Mouse (Mus musculus): Measurements from ENCODE around the gene Amd1. TPM values are rescaled to one million over a fixed set of nuclear protein-coding genes. Genes with fewer than 3 reads are reported as not detected.

Gene Amd1
- polyA plus RNA-seq, 1 experiment = 50.5 TPM

- TF ChIP-seq CTCF (IDR thresholded peaks at IDR 0.05; ENCODE audit: borderline replicate concordance, extremely low read depth, insufficient read depth, insufficient read length) = no peak
- no peak for DNase-seq (ENCODE audit: low read depth)
These were observed 38.3 kb downstream of the Amd1 start for GRCm38 (mm10) chr10:40263691-40264090.

GRCm38 (mm10) chr10:40262200-40262599, 39.8 kb downstream of the Amd1 start:
- no peak for DNase-seq (ENCODE audit: low read depth)
- no peak for TF ChIP-seq POLR2A (IDR thresholded peaks at IDR 0.05; ENCODE audit: borderline replicate concordance, extremely low read depth, insufficient read depth, insufficient read length, poor library complexity, severe bottlenecking)

GRCm38 (mm10) chr10:40260305-40260704, 41.7 kb downstream of the Amd1 start:
- no peak for DNase-seq (ENCODE audit: low read depth)
- TF ChIP-seq CTCF (IDR thresholded peaks at IDR 0.05; ENCODE audit: borderline replicate concordance, extremely low read depth, insufficient read depth, insufficient read length) (no peak), POLR2A (IDR thresholded peaks at IDR 0.05; ENCODE audit: borderline replicate concordance, extremely low read depth, insufficient read depth, insufficient read length, poor library complexity, severe bottlenecking) (no peak)

DNA sequence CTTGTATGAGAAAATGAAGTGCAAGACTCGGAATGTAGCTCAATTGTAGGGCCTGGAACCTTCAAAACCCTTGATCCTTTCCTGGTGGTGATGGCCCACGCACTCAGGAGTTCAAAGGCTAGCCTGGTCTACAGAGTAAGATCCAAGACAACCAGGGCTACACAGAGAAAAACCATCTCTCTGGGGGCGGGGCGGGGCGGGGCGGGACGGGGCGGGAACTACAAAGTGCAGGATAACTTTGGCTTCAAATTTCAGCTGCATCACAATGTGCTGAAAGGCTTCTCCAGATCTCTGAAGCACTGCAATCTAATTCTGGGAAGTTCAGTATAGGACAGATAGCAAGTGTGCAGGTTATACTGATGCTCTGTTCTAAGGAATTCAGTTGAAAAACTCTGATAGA, 42.4 kb downstream of the Amd1 start:
- no peak for DNase-seq (ENCODE audit: low read depth)

GRCm38 (mm10) chr10:40258976-40259375, 43.0 kb downstream of the Amd1 start:
- peak; percentile 83 for DNase-seq (ENCODE audit: low read depth)
- TF ChIP-seq CTCF (IDR thresholded peaks at IDR 0.05; ENCODE audit: borderline replicate concordance, extremely low read depth, insufficient read depth, insufficient read length) = 0 out of 2 replicates have a peak, but pooled peaks have one; percentile 7
- TF ChIP-seq POLR2A (IDR thresholded peaks at IDR 0.05; ENCODE audit: borderline replicate concordance, extremely low read depth, insufficient read depth, insufficient read length, poor library complexity, severe bottlenecking) = no peak

More for the DNA sequence above, 42.4 kb downstream of the Amd1 start:
- TF ChIP-seq CTCF (IDR thresholded peaks at IDR 0.05; ENCODE audit: borderline replicate concordance, extremely low read depth, insufficient read depth, insufficient read length) (no peak), POLR2A (IDR thresholded peaks at IDR 0.05; ENCODE audit: borderline replicate concordance, extremely low read depth, insufficient read depth, insufficient read length, poor library complexity, severe bottlenecking) (no peak)

DNA sequence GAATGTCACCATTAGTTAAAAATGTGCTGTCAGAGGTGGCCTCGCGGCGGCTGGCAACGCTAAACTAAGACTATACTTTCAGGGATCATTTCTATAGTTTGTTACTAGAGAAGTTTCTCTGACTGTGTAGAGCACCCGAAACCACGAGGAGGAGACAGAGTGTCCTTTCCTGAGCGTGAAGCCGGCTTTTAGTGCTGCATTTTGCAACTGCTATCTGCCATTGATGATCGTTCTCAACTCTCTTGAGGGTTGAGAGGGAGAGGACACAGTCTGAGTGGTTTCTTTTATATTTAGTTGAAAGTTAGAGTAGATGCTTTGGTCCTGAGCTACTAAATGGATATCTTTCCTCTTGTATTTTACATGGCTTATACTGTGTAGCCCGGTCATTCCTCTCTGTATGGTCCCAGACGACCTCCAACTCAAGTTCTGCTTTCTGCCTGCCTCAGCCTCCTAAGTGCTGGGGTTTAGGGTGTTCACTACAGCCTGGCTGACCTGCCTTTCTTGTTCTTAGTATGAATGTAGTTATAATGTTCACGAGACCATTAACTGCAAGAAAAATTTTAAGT, 43.5 kb downstream of the Amd1 start:
- TF ChIP-seq CTCF (IDR thresholded peaks at IDR 0.05; ENCODE audit: borderline replicate concordance, extremely low read depth, insufficient read depth, insufficient read length) (peak; percentile 49; the same call in 1 of the 2 replicates), POLR2A (IDR thresholded peaks at IDR 0.05; ENCODE audit: borderline replicate concordance, extremely low read depth, insufficient read depth, insufficient read length, poor library complexity, severe bottlenecking) (peak; percentile 90; the same call in 1 of the 2 replicates)
- peak; percentile 97 for DNase-seq (ENCODE audit: low read depth)

DNA sequence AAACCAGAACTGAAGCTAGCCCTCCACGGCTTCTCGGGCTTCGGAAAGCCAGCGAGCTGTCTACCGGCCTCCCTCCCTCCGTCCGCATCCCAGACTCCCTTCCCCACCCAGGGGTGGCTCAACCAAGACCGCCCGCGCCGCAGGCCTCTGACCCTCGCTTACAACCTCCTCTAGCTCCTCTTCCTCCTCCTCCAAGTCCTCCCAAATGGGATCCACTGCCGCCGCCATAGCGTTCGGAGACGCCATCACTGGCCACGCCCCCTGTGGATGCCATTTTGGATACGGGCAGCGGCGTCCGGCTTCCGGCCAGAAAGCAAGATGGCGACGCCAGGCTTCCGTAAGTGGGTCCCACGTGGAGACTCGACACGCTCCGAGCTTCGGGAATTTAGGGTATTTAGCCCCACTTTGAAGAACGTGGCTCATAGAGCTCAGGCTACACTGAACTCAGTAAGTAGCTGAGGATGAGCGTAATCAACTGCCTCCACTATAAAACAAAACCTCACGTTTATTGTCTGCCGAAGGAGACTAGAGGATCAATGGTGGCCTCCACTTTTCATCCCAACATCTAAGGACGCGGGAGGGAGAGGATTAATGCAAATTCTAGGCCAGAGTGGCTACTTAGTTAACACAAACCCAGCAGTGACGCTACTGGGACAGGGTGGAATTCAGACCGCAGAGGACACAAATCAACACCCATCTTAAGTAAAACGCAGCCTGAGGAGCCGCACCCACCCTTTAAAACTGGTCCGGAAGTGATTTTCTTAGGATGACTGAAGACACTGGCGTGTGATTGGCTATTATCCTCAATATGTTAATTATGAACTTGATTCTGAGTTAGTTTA, 44.4 kb downstream of the Amd1 start, which contains the start of gene Gtf3c6:
TSS of gene Gtf3c6 (minus strand) at position 695 of the 842 bp plus-strand sequence.
- peak; percentile 74; the same call in 1 of the 2 replicates for TF ChIP-seq POLR2A (IDR thresholded peaks at IDR 0.05; ENCODE audit: borderline replicate concordance, extremely low read depth, insufficient read depth, insufficient read length, poor library complexity, severe bottlenecking)
- TF ChIP-seq CTCF (IDR thresholded peaks at IDR 0.05; ENCODE audit: borderline replicate concordance, extremely low read depth, insufficient read depth, insufficient read length) = no peak

DNA sequence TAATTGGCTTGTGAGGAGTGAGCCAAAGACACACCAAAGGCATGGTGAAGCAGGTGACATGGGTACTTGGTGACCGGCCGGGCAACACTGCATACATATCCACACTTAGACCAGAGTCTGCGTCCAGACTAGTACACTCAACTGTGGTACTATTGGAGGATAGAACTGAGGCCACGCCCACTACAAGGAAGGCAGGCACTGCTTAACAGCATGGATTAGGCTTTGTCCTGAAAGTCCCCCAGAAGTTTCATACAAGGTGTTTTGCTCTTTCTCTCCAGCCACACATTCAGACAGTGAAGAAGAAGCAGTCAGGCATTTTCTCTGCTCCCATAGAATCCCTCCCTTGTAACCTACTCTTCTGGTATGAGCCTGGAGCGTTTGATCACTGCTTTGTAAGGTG, 45.3 kb downstream of the Amd1 start:
- DNase-seq (ENCODE audit: low read depth) = peak; percentile 90

More for the DNA sequence above, 44.4 kb downstream of the Amd1 start, which contains the start of gene Gtf3c6:
- DNase-seq (ENCODE audit: low read depth) = peak; percentile 97

DNA sequence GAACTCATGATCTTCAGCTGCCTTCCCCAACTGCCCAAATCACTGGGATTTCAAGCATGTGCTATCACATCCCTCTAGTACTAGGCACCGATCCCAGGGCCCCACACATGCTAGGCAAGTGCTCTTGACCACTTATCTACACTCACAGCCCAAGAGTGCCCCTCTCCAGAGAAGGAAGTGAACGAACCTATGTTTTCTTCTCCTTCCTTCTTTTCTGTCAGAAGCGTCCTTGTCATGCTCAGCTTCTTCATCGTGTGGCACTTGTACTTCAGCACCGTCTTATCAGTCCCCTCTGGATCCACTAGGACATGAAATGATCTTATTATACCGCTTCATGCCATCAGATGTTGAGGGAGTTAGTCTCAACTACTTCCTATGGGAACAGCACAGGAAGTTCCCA, 51.0 kb downstream of the Amd1 start:
- no peak for TF ChIP-seq POLR2A (IDR thresholded peaks at IDR 0.05; ENCODE audit: borderline replicate concordance, extremely low read depth, insufficient read depth, insufficient read length, poor library complexity, severe bottlenecking)
- TF ChIP-seq CTCF (IDR thresholded peaks at IDR 0.05; ENCODE audit: borderline replicate concordance, extremely low read depth, insufficient read depth, insufficient read length) = no peak
- no peak for DNase-seq (ENCODE audit: low read depth)

More for the DNA sequence above, 45.3 kb downstream of the Amd1 start:
- TF ChIP-seq POLR2A (IDR thresholded peaks at IDR 0.05; ENCODE audit: borderline replicate concordance, extremely low read depth, insufficient read depth, insufficient read length, poor library complexity, severe bottlenecking) = peak; percentile 40; the same call in 1 of the 2 replicates
- TF ChIP-seq CTCF (IDR thresholded peaks at IDR 0.05; ENCODE audit: borderline replicate concordance, extremely low read depth, insufficient read depth, insufficient read length) = no peak

DNA sequence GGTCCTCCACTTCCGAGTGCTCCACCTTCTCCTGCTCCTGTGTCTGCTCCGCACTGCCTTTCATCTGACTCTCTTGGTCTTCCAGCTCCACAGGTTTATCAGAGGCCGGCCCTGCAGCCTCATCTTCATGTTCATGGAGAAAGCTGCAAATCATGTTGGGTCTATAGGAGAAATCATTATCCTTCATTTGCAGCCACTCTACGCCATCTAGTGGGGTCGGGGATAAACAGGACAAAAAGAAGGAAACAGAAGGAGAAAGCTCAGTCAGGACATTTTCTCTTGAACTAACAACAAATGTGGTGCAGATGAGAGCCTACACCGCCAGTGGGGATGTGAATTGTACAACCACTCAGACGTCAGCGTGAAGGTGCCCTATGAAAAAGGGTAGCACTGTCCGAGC, 52.4 kb downstream of the Amd1 start:
- DNase-seq (ENCODE audit: low read depth) = peak; percentile 52

DNA sequence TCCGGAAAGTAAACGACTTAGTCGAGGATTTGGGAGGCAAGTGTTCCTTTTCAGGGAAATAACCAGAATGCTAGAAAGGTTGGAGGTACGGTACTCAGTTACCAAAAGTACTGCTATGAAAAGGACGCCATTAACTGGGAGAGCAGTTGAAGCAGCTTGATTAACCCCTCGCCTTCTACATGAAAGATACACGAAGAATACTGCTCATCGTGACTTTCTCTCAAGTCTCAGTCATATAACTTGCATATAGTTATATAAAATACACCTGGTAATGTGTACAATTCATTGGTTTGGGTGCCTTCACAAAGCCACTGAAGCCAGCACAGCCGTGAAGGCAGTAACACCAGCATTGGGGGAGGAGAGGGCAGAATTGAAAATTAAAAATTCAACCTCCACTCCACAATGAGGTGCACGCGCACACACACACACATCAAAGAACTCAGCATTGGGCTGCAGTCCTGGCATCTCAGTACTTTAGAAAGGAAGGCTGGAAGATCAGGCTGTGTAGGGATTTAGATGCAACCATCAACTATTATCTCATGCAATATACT, 54.7 kb downstream of the Amd1 start:
- TF ChIP-seq CTCF (IDR thresholded peaks at IDR 0.05; ENCODE audit: borderline replicate concordance, extremely low read depth, insufficient read depth, insufficient read length) (no peak), POLR2A (IDR thresholded peaks at IDR 0.05; ENCODE audit: borderline replicate concordance, extremely low read depth, insufficient read depth, insufficient read length, poor library complexity, severe bottlenecking) (no peak)
- no peak for DNase-seq (ENCODE audit: low read depth)

More for the DNA sequence above, 52.4 kb downstream of the Amd1 start:
- TF ChIP-seq POLR2A (IDR thresholded peaks at IDR 0.05; ENCODE audit: borderline replicate concordance, extremely low read depth, insufficient read depth, insufficient read length, poor library complexity, severe bottlenecking) (no peak), CTCF (IDR thresholded peaks at IDR 0.05; ENCODE audit: borderline replicate concordance, extremely low read depth, insufficient read depth, insufficient read length) (peak; percentile 40; the same call in 1 of the 2 replicates)

Data from brain, embryonic 14.5 days (tissue).